Mouse (Mus musculus): ENCODE results near the gene Xpc.

- no peak for TF ChIP-seq POLR2A (IDR thresholded peaks at IDR 0.05; ENCODE audit: borderline replicate concordance, extremely low read depth, low read depth, low read length)
- no peak for TF ChIP-seq CTCF (IDR thresholded peaks at IDR 0.05; ENCODE audit: insufficient read depth, low read length)
Observed at GRCm38 (mm10) chr6:91546241-91546884, 30.7 kb upstream of the Xpc start.

Data from lung, adult 2 months (tissue).